ENCODE assay signal across 7 mouse cellular contexts in the genomic region with DNA sequence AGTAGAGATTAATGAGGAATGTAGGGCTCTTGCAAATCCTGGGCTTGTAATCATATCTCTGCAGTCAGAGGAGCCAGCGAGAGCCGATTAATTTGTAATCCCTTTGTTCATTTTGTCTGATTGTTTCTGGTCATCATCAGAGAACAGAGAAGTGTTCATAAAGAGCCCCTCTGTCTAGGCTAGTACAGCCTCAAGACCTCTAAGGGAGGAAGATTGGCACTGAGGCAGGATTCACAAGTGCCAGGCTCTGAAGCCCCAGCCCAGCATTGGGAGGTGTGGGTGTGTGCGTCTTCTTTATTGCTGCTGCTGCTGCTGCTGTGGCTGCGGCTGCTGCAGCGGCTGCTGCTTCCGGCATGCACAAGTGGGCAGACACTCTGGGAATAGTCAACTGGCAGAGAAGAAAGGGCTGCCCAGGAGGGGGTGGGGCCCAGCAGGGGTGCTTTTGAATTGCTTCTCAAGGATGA.
DNase-seq lines count a peak whose midpoint lies in the region; ATAC-seq lines count a peak whose summit lies in the region.

No protein-coding gene starts in this region.

- H3K4me1 ChIP-seq in lung, embryonic 15.5 days: peaks cover 52% of the 10 kb centered on the region
- peaks cover 74% of the 10 kb centered on the region for H3K4me1 ChIP-seq in forebrain, embryonic 13.5 days
- H3K4me1 ChIP-seq in limb, embryonic 11.5 days (ENCODE audit: control insufficient read depth, insufficient read depth, low read length): peaks cover 50% of the 10 kb centered on the region

- no peak overlapping the region for H3K4me2 ChIP-seq in lung, embryonic 15.5 days
- H3K4me2 ChIP-seq in forebrain, embryonic 13.5 days: peak overlapping the region; percentile 9
- H3K4me2 ChIP-seq in limb, embryonic 11.5 days (ENCODE audit: low read depth, severe bottlenecking): no peak overlapping the region

- no peaks in the 10 kb centered on the region for H3K9me3 ChIP-seq in lung, embryonic 15.5 days
- no peaks in the 10 kb centered on the region for H3K9me3 ChIP-seq in forebrain, embryonic 13.5 days (replicated peaks)
- no peaks in the 10 kb centered on the region for H3K9me3 ChIP-seq in limb, embryonic 11.5 days (ENCODE audit: control insufficient read depth, low read length)

- ATAC-seq in lung, embryonic 15.5 days (ENCODE audit: borderline replicate concordance, extremely low read depth, low FRiP score, low TSS enrichment): peak; percentile 53
- peak; percentile 86 for ATAC-seq in forebrain, embryonic 13.5 days
- no peak for ATAC-seq in limb, embryonic 11.5 days (ENCODE audit: insufficient number of reproducible peaks, low FRiP score, low TSS enrichment, low read depth)

- intact Hi-C loops in left cerebral cortex, postnatal 36 days (cut with DNase I): loop anchor here (5.0 kb wide), 1 partner anchor 60 kb away; the partner anchor contains the start of gene Traf3ip2

- no peak for DNase-seq in lung, postnatal 14 days
- no peak for DNase-seq in limb, embryonic 11.5 days (ENCODE audit: low spot score)
- peak; percentile 58 for DNase-seq in retina, postnatal 7 days (ENCODE audit: low read depth, low spot score)
- DNase-seq in cerebellum, postnatal 4 days (ENCODE audit: low spot score in 2 of 2): no peak
- DNase-seq in left cerebral cortex, postnatal 36 days (ENCODE audit: low spot score in 2 of 2): no peak

- H3K27me3 ChIP-seq in lung, embryonic 15.5 days: no peaks in the 10 kb centered on the region
- no peaks in the 10 kb centered on the region for H3K27me3 ChIP-seq in forebrain, embryonic 13.5 days
- no peaks in the 10 kb centered on the region for H3K27me3 ChIP-seq in limb, embryonic 11.5 days (ENCODE audit: control insufficient read depth, insufficient read depth, low read length)

- peak overlapping the region; percentile 44 for H3K27ac ChIP-seq in lung, embryonic 15.5 days
- peak overlapping the region; percentile 93 for H3K27ac ChIP-seq in forebrain, embryonic 13.5 days
- peak overlapping the region; percentile 65 for H3K27ac ChIP-seq in limb, embryonic 11.5 days (replicated peaks; ENCODE audit: low read depth, low read length)

- WGBS in lung, embryonic 15.5 days: 18% methylated on average over 6 of the region's 6 CpGs
- WGBS in forebrain, embryonic 13.5 days: under 1% methylated on average over 6 of the region's 6 CpGs
- WGBS in limb, embryonic 11.5 days: 17% methylated on average over 6 of the region's 6 CpGs

- no peak overlapping the region for H3K9ac ChIP-seq in lung, embryonic 15.5 days
- peak overlapping the region; percentile 49 for H3K9ac ChIP-seq in forebrain, embryonic 13.5 days
- H3K9ac ChIP-seq in limb, embryonic 11.5 days (ENCODE audit: low read length): peak overlapping the region; percentile 34; the same call in 1 of the 2 replicates

- no peak overlapping the region for H3K4me3 ChIP-seq in lung, embryonic 15.5 days
- no peak overlapping the region for H3K4me3 ChIP-seq in forebrain, embryonic 13.5 days
- no peak overlapping the region for H3K4me3 ChIP-seq in limb, embryonic 11.5 days (ENCODE audit: low read depth, low read length)

- no peaks in the 10 kb centered on the region for H3K36me3 ChIP-seq in lung, embryonic 15.5 days
- H3K36me3 ChIP-seq in forebrain, embryonic 13.5 days (ENCODE audit: poor library complexity, severe bottlenecking): peaks cover 15% of the 10 kb centered on the region
- no peaks in the 10 kb centered on the region; the same call in 1 of the 2 replicates for H3K36me3 ChIP-seq in limb, embryonic 11.5 days (ENCODE audit: control insufficient read depth, insufficient read depth, low read length)
